Mouse (Mus musculus): ENCODE data around the gene Trim38.

The Trim38 gene

DNA sequence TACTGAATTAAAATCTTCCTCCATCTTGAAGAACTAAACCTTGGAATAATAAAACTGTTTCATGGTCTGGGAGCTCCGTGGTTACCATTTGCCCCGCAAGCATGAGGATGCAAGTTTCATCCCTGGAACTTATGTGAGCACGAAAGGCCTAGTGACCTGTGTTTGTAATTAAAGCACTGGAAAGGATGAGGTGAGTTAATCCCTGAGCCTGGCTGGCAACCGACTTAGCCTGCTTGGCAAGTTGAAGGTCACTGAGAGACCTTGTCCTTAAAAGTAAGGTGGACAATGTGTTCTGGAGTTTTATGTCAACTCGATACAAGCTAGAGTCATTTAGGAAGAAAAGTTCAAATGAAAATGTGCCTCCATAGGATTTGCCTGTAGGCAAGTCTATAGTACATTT lies 65.1 kb downstream of the Trim38 start:
- no peak for DNase-seq (ENCODE audit: low spot score in 2 of 2)

DNA sequence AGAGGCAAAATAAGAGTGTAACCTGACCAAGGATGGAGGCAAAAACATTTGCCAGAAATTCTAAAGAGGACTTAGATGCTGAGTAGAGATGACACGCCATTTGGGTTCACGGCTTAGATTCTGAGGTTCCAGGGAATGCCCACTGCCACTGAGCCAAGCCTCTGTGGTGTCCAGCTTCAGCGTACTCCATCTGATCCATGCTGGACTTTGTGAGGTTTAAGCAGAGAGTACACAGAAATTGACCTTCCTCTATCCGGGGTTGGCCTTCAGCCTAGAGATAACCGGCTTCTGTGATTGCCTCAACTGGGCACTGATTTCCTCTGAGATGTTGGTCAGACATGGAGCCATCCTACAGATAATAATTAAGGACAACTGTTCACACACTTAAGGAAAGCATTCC lies 66.9 kb downstream of the Trim38 start:
- DNase-seq (ENCODE audit: low spot score in 2 of 2): no peak

DNA sequence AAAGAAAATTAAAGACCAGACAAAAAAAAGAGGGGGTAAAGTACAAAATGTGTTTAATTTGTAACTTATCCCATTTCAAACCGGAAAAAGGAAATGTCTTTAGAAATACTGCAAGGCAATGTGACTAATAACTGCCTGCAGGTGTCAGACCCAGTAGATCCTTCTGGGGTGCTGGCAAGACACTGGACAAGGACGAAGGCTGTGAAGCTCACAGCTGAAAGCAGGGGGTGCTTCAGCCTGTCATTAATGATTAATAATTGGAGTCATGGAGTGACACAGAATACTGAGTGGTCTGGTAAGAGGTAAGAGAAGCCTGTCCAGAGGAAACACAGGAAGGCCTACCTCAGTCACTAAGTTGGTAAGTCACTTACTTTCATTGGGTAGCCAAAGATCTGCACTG lies 69.6 kb downstream of the Trim38 start, which contains the start of gene Slc17a3:
Gene Slc17a3 (plus strand): TSS at position 127 of the 400 bp plus-strand sequence.
- DNase-seq (ENCODE audit: low spot score in 2 of 2): no peak

Measured in frontal cortex, postnatal 25 days (tissue).